Comparison of ENCODE assay signal across 25 mouse cellular contexts in the genomic region with DNA sequence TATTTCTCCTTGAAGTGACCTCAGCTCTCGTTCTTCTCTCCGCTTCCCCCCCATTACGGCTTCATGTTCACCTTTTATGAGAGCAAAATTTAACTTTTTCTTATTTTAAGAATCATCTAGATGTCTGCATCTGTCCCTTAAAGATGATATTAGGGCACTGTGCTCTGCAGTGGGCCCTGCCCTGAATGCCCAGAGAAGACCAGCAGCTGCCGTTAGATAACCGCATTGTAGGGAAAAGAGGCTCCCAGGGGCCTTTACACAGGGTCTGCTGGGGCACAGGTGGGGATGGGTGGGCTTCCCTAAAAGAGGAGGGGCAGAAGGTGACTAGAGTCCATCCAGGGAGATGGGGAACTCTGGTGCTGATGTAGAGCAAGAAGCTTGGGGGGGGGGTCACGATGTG. TPM values are rescaled to one million over a fixed set of nuclear protein-coding genes. Genes with fewer than 3 reads are reported as not detected.
DNase-seq lines count a peak whose midpoint lies in the region; ATAC-seq and TF ChIP-seq lines count a peak whose summit lies in the region.
"Had no signal": no experiment of that assay in that cellular context is flagged by ENCODE, and none has a peak within 500 bp of the region (broad histone marks: within the 10 kb centered on the region; RNA-seq: fewer than 3 reads in every experiment).

No protein-coding gene starts in this region.

- H3K27ac ChIP-seq in heart, embryonic 13.5 days (replicated peaks): peak overlapping the region; percentile 97
- H3K27ac ChIP-seq in intestine, embryonic 15.5 days: peak overlapping the region; percentile 23; the same call in 1 of the 2 replicates
- no peak overlapping the region for H3K27ac ChIP-seq in intestine, postnatal 0 days (ENCODE audit: low read depth, low read length)
- H3K27ac ChIP-seq in intestine, embryonic 16.5 days (ENCODE audit: low read length): peak overlapping the region; percentile 25; the same call in 1 of the 2 replicates
- peak overlapping the region; percentile 21 for H3K27ac ChIP-seq in liver, embryonic 14.5 days
- H3K27ac ChIP-seq in lung, postnatal 0 days (ENCODE audit: low read length): no peak overlapping the region
- H3K27ac ChIP-seq: gastrocnemius, adult 2 months; limb, embryonic 15.5 days; macrophage; midbrain, embryonic 15.5 days; neural tube, embryonic 12.5 days had no signal

- no peaks in the 10 kb centered on the region for H3K9me3 ChIP-seq in heart, embryonic 13.5 days
- H3K9me3 ChIP-seq in intestine, embryonic 15.5 days: no peaks in the 10 kb centered on the region
- no peaks in the 10 kb centered on the region for H3K9me3 ChIP-seq in intestine, postnatal 0 days (ENCODE audit: control insufficient read depth)
- H3K9me3 ChIP-seq in intestine, embryonic 16.5 days (ENCODE audit: control insufficient read depth, low read length): no peaks in the 10 kb centered on the region
- H3K9me3 ChIP-seq in liver, embryonic 14.5 days (ENCODE audit: control insufficient read depth, low read length): no peaks in the 10 kb centered on the region
- H3K9me3 ChIP-seq in lung, postnatal 0 days (ENCODE audit: low read length): no peaks in the 10 kb centered on the region
- H3K9me3 ChIP-seq: limb, embryonic 15.5 days; midbrain, embryonic 15.5 days; neural tube, embryonic 12.5 days had no signal

- WGBS in heart, embryonic 13.5 days: 39% methylated on average over 6 of the region's 6 CpGs
- WGBS in intestine, embryonic 15.5 days: 68% methylated on average over 6 of the region's 6 CpGs
- 82% methylated on average over 6 of the region's 6 CpGs for WGBS in intestine, postnatal 0 days
- 71% methylated on average over 6 of the region's 6 CpGs for WGBS in intestine, embryonic 16.5 days
- WGBS in liver, embryonic 14.5 days (ENCODE audit: insufficient replicate concordance): 59% methylated on average over 6 of the region's 6 CpGs
- 78% methylated on average over 6 of the region's 6 CpGs for WGBS in lung, postnatal 0 days

- peaks cover 97% of the 10 kb centered on the region for H3K4me1 ChIP-seq in heart, embryonic 13.5 days
- peaks cover 47% of the 10 kb centered on the region for H3K4me1 ChIP-seq in intestine, embryonic 15.5 days (replicated peaks)
- H3K4me1 ChIP-seq in intestine, postnatal 0 days (replicated peaks; ENCODE audit: control insufficient read depth, insufficient read depth, low read length): peaks cover 12% of the 10 kb centered on the region; the same call in 1 of the 2 replicates
- peaks cover 63% of the 10 kb centered on the region for H3K4me1 ChIP-seq in intestine, embryonic 16.5 days (ENCODE audit: control insufficient read depth, insufficient read depth, low read length)
- H3K4me1 ChIP-seq in liver, embryonic 14.5 days (replicated peaks; ENCODE audit: control insufficient read depth in 2 of 2, insufficient read depth in 2 of 2, low read length in 1 of 2): peaks cover 20 to 39% of the 10 kb centered on the region in 2 experiments
- H3K4me1 ChIP-seq in lung, postnatal 0 days (ENCODE audit: insufficient read depth, low read depth, low read length): peaks cover 9% of the 10 kb centered on the region; the same call in 1 of the 2 replicates
- H3K4me1 ChIP-seq: midbrain, embryonic 15.5 days had no signal

- 0 out of 2 replicates have a peak, but pooled peaks cover 3% of the 10 kb centered on the region for H3K27me3 ChIP-seq in heart, embryonic 13.5 days (replicated peaks)
- no peaks in the 10 kb centered on the region for H3K27me3 ChIP-seq in intestine, embryonic 15.5 days (replicated peaks)
- no peaks in the 10 kb centered on the region for H3K27me3 ChIP-seq in intestine, postnatal 0 days (replicated peaks; ENCODE audit: control insufficient read depth, insufficient read depth, low read length)
- no peaks in the 10 kb centered on the region for H3K27me3 ChIP-seq in intestine, embryonic 16.5 days (replicated peaks; ENCODE audit: control insufficient read depth, insufficient read depth, low read length)
- peaks cover 16% of the 10 kb centered on the region for H3K27me3 ChIP-seq in liver, embryonic 14.5 days (ENCODE audit: control insufficient read depth, insufficient read depth, low read length)
- no peaks in the 10 kb centered on the region for H3K27me3 ChIP-seq in lung, postnatal 0 days (replicated peaks; ENCODE audit: insufficient read depth, low read length)
- H3K27me3 ChIP-seq: midbrain, embryonic 15.5 days had no signal

- ATAC-seq in heart, embryonic 13.5 days (ENCODE audit: extremely low read depth, insufficient number of reproducible peaks, low FRiP score, low TSS enrichment): no peak
- no peak for ATAC-seq in intestine, embryonic 15.5 days
- ATAC-seq in intestine, postnatal 0 days: no peak
- no peak for ATAC-seq in intestine, embryonic 16.5 days
- peak; percentile 50 for ATAC-seq in liver, embryonic 14.5 days (ENCODE audit: insufficient read depth)
- no peak for ATAC-seq in lung, postnatal 0 days
- ATAC-seq: forebrain, embryonic 14.5 days; midbrain, embryonic 15.5 days had no signal

- H3K4me2 ChIP-seq in heart, embryonic 13.5 days: no peak overlapping the region
- no peak overlapping the region for H3K4me2 ChIP-seq in intestine, embryonic 15.5 days (replicated peaks)
- no peak overlapping the region for H3K4me2 ChIP-seq in intestine, postnatal 0 days (replicated peaks; ENCODE audit: low read depth)
- no peak overlapping the region for H3K4me2 ChIP-seq in intestine, embryonic 16.5 days (ENCODE audit: low read depth, low read length)
- H3K4me2 ChIP-seq in liver, embryonic 14.5 days (ENCODE audit: low read depth): peak overlapping the region; percentile 54
- no peak overlapping the region for H3K4me2 ChIP-seq in lung, postnatal 0 days (replicated peaks; ENCODE audit: low read depth, low read length)
- H3K4me2 ChIP-seq: limb, embryonic 15.5 days; midbrain, embryonic 15.5 days; neural tube, embryonic 12.5 days had no signal

- no peak for TF ChIP-seq EP300 in liver, embryonic 14.5 days (IDR thresholded peaks at IDR 0.05; ENCODE audit: low read depth)
- TF ChIP-seq EP300 in lung, postnatal 0 days (IDR thresholded peaks at IDR 0.05): no peak

- peak overlapping the region; percentile 57; the same call in 1 of the 2 replicates for H3K9ac ChIP-seq in heart, embryonic 13.5 days
- H3K9ac ChIP-seq in intestine, embryonic 15.5 days: no peak overlapping the region
- no peak overlapping the region for H3K9ac ChIP-seq in intestine, postnatal 0 days (ENCODE audit: low read depth, low read length)
- no peak overlapping the region for H3K9ac ChIP-seq in intestine, embryonic 16.5 days (ENCODE audit: low read depth, low read length)
- peak overlapping the region; percentile 45 for H3K9ac ChIP-seq in liver, embryonic 14.5 days (replicated peaks)
- no peak overlapping the region for H3K9ac ChIP-seq in lung, postnatal 0 days (replicated peaks; ENCODE audit: low read depth)
- H3K9ac ChIP-seq: limb, embryonic 15.5 days; midbrain, embryonic 15.5 days; neural tube, embryonic 12.5 days had no signal

- H3K36me3 ChIP-seq in heart, embryonic 13.5 days: peaks cover 6% of the 10 kb centered on the region; the same call in 1 of the 2 replicates
- no peaks in the 10 kb centered on the region for H3K36me3 ChIP-seq in intestine, embryonic 15.5 days
- no peaks in the 10 kb centered on the region for H3K36me3 ChIP-seq in intestine, postnatal 0 days (ENCODE audit: control insufficient read depth, insufficient read depth)
- H3K36me3 ChIP-seq in intestine, embryonic 16.5 days (ENCODE audit: control insufficient read depth, insufficient read depth, low read length): no peaks in the 10 kb centered on the region
- no peaks in the 10 kb centered on the region for H3K36me3 ChIP-seq in liver, embryonic 14.5 days (replicated peaks; ENCODE audit: control insufficient read depth, insufficient read depth, low read depth)
- no peaks in the 10 kb centered on the region for H3K36me3 ChIP-seq in lung, postnatal 0 days (ENCODE audit: insufficient read depth, low read length)
- H3K36me3 ChIP-seq: limb, embryonic 15.5 days; midbrain, embryonic 15.5 days; neural tube, embryonic 12.5 days had no signal

- H3K4me3 ChIP-seq in heart, embryonic 13.5 days: no peak overlapping the region
- no peak overlapping the region for H3K4me3 ChIP-seq in intestine, embryonic 15.5 days (replicated peaks)
- no peak overlapping the region for H3K4me3 ChIP-seq in intestine, postnatal 0 days (ENCODE audit: low read depth, low read length)
- H3K4me3 ChIP-seq in intestine, embryonic 16.5 days (ENCODE audit: low read length): no peak overlapping the region
- no peak overlapping the region for H3K4me3 ChIP-seq in liver, embryonic 14.5 days (ENCODE audit: insufficient read depth in 1 of 2, low read depth in 2 of 2, low read length in 2 of 2)
- no peak overlapping the region for H3K4me3 ChIP-seq in lung, postnatal 0 days (ENCODE audit: low read depth, low read length)
- H3K4me3 ChIP-seq: gastrocnemius, adult 2 months; limb, embryonic 15.5 days; midbrain, embryonic 15.5 days; neural tube, embryonic 12.5 days had no signal

- no peak for DNase-seq in heart, adult 9 months (ENCODE audit: low spot score in 2 of 2)
- no peak for DNase-seq in liver, embryonic 14.5 days (ENCODE audit: low read depth in 3 of 3, low spot score in 3 of 3)
- DNase-seq in lung, postnatal 0 days (ENCODE audit: low spot score): no peak
- DNase-seq: adrenal gland, postnatal 25 days; cerebellum, adult 8-10 months; cerebellum, postnatal 36 days; embryo, embryonic 11 days; gastrocnemius, adult 2 months; kidney, adult 2 months; kidney, postnatal 25 days; left cerebral cortex, postnatal 4 days; retina, postnatal 1 day; right cerebral cortex, postnatal 25 days; spleen, adult 18-20 months; thymus, postnatal 14 days had no signal

- TF ChIP-seq CTCF in intestine, postnatal 0 days (IDR thresholded peaks at IDR 0.05; ENCODE audit: low read depth): no peak
- no peak for TF ChIP-seq CTCF in liver, embryonic 14.5 days (IDR thresholded peaks at IDR 0.05; ENCODE audit: low read depth)
- no peak for TF ChIP-seq CTCF in lung, postnatal 0 days (IDR thresholded peaks at IDR 0.05)

RNA-seq across cellular contexts. Expression of gene Myl7, which starts 4.8 kb away (rescaled TPM):
- polyA plus RNA-seq in heart, embryonic 13.5 days (2015; fragmentation: Nextera tagmentation; extraction: Ambion mirVana): 4,508 and 5,229 TPM in 2 replicates
- polyA plus RNA-seq in intestine, embryonic 15.5 days (2015; fragmentation: Nextera tagmentation; extraction: Ambion mirVana): 68.3 and 73.5 TPM in 2 replicates
- 20.9 and 22.7 TPM in 2 replicates for polyA plus RNA-seq in intestine, postnatal 0 days (2015; fragmentation: Nextera tagmentation; extraction: Ambion mirVana)
- 75.3 and 88.3 TPM in 2 replicates for polyA plus RNA-seq in intestine, embryonic 16.5 days (2015; fragmentation: Nextera tagmentation; extraction: Ambion mirVana)
- 3.2 and 4.6 TPM in 2 replicates for polyA plus RNA-seq in liver, embryonic 14.5 days (2012; rRNA removed)
- polyA plus RNA-seq in liver, embryonic 14.5 days (2014; fragmentation: Nextera tagmentation; extraction: Ambion mirVana): 6.6 and 7.5 TPM in 2 replicates
- 327 and 405 TPM in 2 replicates for polyA plus RNA-seq in lung, postnatal 0 days (2015; fragmentation: Nextera tagmentation; extraction: Ambion mirVana)
- polyA plus RNA-seq: forebrain, embryonic 14.5 days; frontal cortex, adult 2 months; macrophage; midbrain, embryonic 15.5 days had no signal

RNA-seq across cellular contexts. Expression of gene Pold2, which starts 15.7 kb away (rescaled TPM):
- 109 and 127 TPM in 2 replicates for polyA plus RNA-seq in heart, embryonic 13.5 days (2015; fragmentation: Nextera tagmentation; extraction: Ambion mirVana)
- 137 TPM in 2 replicates for polyA plus RNA-seq in intestine, embryonic 15.5 days (2015; fragmentation: Nextera tagmentation; extraction: Ambion mirVana)
- 32.3 and 32.7 TPM in 2 replicates for polyA plus RNA-seq in intestine, postnatal 0 days (2015; fragmentation: Nextera tagmentation; extraction: Ambion mirVana)
- polyA plus RNA-seq in intestine, embryonic 16.5 days (2015; fragmentation: Nextera tagmentation; extraction: Ambion mirVana): 119 and 141 TPM in 2 replicates
- 45.0 and 58.7 TPM in 2 replicates for polyA plus RNA-seq in liver, embryonic 14.5 days (2012; rRNA removed)
- polyA plus RNA-seq in liver, embryonic 14.5 days (2014; fragmentation: Nextera tagmentation; extraction: Ambion mirVana): 54.8 and 56.5 TPM in 2 replicates
- polyA plus RNA-seq in lung, postnatal 0 days (2015; fragmentation: Nextera tagmentation; extraction: Ambion mirVana): 30.1 and 34.1 TPM in 2 replicates

RNA-seq across cellular contexts. Expression of gene Aebp1, which starts 32.1 kb away (rescaled TPM):
- 32.3 and 36.1 TPM in 2 replicates for polyA plus RNA-seq in heart, embryonic 13.5 days (2015; fragmentation: Nextera tagmentation; extraction: Ambion mirVana)
- 36.4 and 38.4 TPM in 2 replicates for polyA plus RNA-seq in intestine, embryonic 15.5 days (2015; fragmentation: Nextera tagmentation; extraction: Ambion mirVana)
- polyA plus RNA-seq in intestine, postnatal 0 days (2015; fragmentation: Nextera tagmentation; extraction: Ambion mirVana): 15.0 and 15.8 TPM in 2 replicates
- 38.4 and 39.7 TPM in 2 replicates for polyA plus RNA-seq in intestine, embryonic 16.5 days (2015; fragmentation: Nextera tagmentation; extraction: Ambion mirVana)
- 3.0 and 3.3 TPM in 2 replicates for polyA plus RNA-seq in liver, embryonic 14.5 days (2012; rRNA removed)
- polyA plus RNA-seq in liver, embryonic 14.5 days (2014; fragmentation: Nextera tagmentation; extraction: Ambion mirVana): 4.2 and 4.5 TPM in 2 replicates
- 21.8 and 22.3 TPM in 2 replicates for polyA plus RNA-seq in lung, postnatal 0 days (2015; fragmentation: Nextera tagmentation; extraction: Ambion mirVana)

RNA-seq across cellular contexts. Expression of gene Polm, which starts 56.0 kb away (rescaled TPM):
- polyA plus RNA-seq in heart, embryonic 13.5 days (2015; fragmentation: Nextera tagmentation; extraction: Ambion mirVana): 5.8 and 6.9 TPM in 2 replicates
- polyA plus RNA-seq in intestine, embryonic 15.5 days (2015; fragmentation: Nextera tagmentation; extraction: Ambion mirVana): 11.4 TPM in 2 replicates
- 9.0 and 9.2 TPM in 2 replicates for polyA plus RNA-seq in intestine, postnatal 0 days (2015; fragmentation: Nextera tagmentation; extraction: Ambion mirVana)
- 12.5 and 13.3 TPM in 2 replicates for polyA plus RNA-seq in intestine, embryonic 16.5 days (2015; fragmentation: Nextera tagmentation; extraction: Ambion mirVana)
- 4.1 TPM in 2 replicates for polyA plus RNA-seq in liver, embryonic 14.5 days (2012; rRNA removed)
- 1.5 and 2.1 TPM in 2 replicates for polyA plus RNA-seq in liver, embryonic 14.5 days (2014; fragmentation: Nextera tagmentation; extraction: Ambion mirVana)
- 5.9 and 8.2 TPM in 2 replicates for polyA plus RNA-seq in lung, postnatal 0 days (2015; fragmentation: Nextera tagmentation; extraction: Ambion mirVana)

RNA-seq across cellular contexts. Expression of gene Gck, which starts 56.1 kb away (rescaled TPM):
- polyA plus RNA-seq in heart, embryonic 13.5 days (2015; fragmentation: Nextera tagmentation; extraction: Ambion mirVana): 1.2 and 1.5 TPM in 2 replicates
- 2.8 and 3.1 TPM in 2 replicates for polyA plus RNA-seq in intestine, embryonic 15.5 days (2015; fragmentation: Nextera tagmentation; extraction: Ambion mirVana)
- 0.44 TPM in 2 replicates for polyA plus RNA-seq in intestine, postnatal 0 days (2015; fragmentation: Nextera tagmentation; extraction: Ambion mirVana)
- 2.4 and 2.9 TPM in 2 replicates for polyA plus RNA-seq in intestine, embryonic 16.5 days (2015; fragmentation: Nextera tagmentation; extraction: Ambion mirVana)
- polyA plus RNA-seq in liver, embryonic 14.5 days (2012; rRNA removed): 0.04 and 0.15 TPM in 2 replicates
- 0.08 and 0.20 TPM in 2 replicates for polyA plus RNA-seq in liver, embryonic 14.5 days (2014; fragmentation: Nextera tagmentation; extraction: Ambion mirVana)
- 1.2 and 2.1 TPM in 2 replicates for polyA plus RNA-seq in lung, postnatal 0 days (2015; fragmentation: Nextera tagmentation; extraction: Ambion mirVana)
- polyA plus RNA-seq: macrophage had no signal

Comparison
In these comparisons a context has a peak if more than half of its experiments do, and no peak if none do; other contexts are left out.
1. H3K27ac ChIP-seq: peak in heart, embryonic 13.5 days (single experiment), intestine, embryonic 15.5 days (single experiment), intestine, embryonic 16.5 days (single experiment) and liver, embryonic 14.5 days (single experiment); none in intestine, postnatal 0 days (single experiment) and lung, postnatal 0 days (single experiment).
2. H3K9ac ChIP-seq: peak in heart, embryonic 13.5 days (single experiment) and liver, embryonic 14.5 days (single experiment); none in intestine, embryonic 15.5 days (single experiment), intestine, postnatal 0 days (single experiment), intestine, embryonic 16.5 days (single experiment) and lung, postnatal 0 days (single experiment).
3. RNA of gene Myl7, which starts 4.8 kb away (polyA plus RNA-seq): 4,508 to 5,229 TPM in heart, embryonic 13.5 days; 327 to 405 TPM in lung, postnatal 0 days, 75.3 to 88.3 TPM in intestine, embryonic 16.5 days, 68.3 to 73.5 TPM in intestine, embryonic 15.5 days, 20.9 to 22.7 TPM in intestine, postnatal 0 days and 3.2 to 7.5 TPM in liver, embryonic 14.5 days; every median in the first group is over 10 times any median in the second.